Mouse (Mus musculus) urinary bladder, postnatal 25 days (tissue): ENCODE results near the gene Gbgt1.

ENCODE experiments used
- DNase-seq: peaks from one replicate; pipeline ENCODE4 v3.0.0; 2022; ENCODE audit warnings: low spot score

The Gbgt1 gene

DNA sequence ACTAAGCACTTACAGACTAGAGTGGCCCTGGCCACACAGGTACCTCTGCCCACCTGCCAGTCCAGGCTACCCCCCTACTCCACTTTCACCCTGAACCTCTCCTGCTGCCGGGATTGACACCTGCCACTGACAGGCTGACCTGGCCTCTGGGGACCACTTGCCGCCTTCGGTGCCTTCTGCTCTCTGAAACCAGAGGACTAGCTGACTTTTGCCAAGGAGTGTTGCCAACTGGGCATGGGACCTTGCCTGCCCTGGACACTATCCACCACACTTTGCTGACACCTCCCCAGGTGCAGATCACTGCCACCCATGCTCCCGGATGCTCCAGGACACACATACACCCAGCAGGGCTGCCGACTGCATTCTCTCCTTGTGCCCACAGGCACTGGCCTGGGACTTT is 55.6 kb downstream of the Gbgt1 start:
- DNase-seq: no peak
